Mouse (Mus musculus): ENCODE data around the gene Rapgef5.

DNA sequence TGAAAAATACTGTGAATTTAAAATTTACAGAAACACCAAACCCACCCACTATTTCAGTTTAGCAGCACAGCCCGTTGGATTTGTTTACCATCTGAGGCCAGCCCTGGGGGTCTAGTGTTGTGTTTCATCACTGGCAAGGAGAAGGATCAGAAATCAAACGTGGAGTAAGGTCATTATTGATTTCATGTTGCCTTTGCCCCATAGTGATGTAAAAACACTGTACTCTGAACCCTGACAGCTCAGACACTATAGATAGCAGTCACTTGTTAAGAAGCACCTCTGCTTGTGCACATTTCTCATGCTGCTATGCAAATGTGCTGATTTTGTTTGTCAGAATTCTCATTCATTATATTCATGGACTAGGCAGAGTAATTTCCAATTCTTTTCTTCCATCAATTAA, 265.1 kb downstream of the Rapgef5 start:
- no peak for TF ChIP-seq CTCF (IDR thresholded peaks at IDR 0.05)
- no peak for TF ChIP-seq EP300 (IDR thresholded peaks at IDR 0.05)

Data from lung, postnatal 0 days (tissue).